Mouse (Mus musculus) urinary bladder, postnatal 10 days (tissue): ENCODE data around the gene Olfr1183.
"Not testable (repeated sequence)": the region's sequence is repeated elsewhere in the genome, so short reads cannot be mapped to it uniquely, and the experiment has no call there.

Experiments
- DNase-seq: peaks from one replicate; pipeline ENCODE4 v3.0.0; 2022; ENCODE audit warnings: low spot score

Olfr1183 gene

GRCm38 (mm10) chr2:88454567-88454966, at the start of gene Olfr1183:
TSS of gene Olfr1183 (plus strand) at chr2:88454867.
- not testable (repeated sequence) for DNase-seq

- DNase-seq = no peak
These were observed 48.3 kb upstream of the Olfr1183 start, which contains the start of gene Olfr1179 for GRCm38 (mm10) chr2:88406353-88406752. TSS of gene Olfr1179 (minus strand) at chr2:88406453.

- DNase-seq = no peak
These were observed 35.6 kb upstream of the Olfr1183 start, which contains the start of gene Olfr1180 for GRCm38 (mm10) chr2:88419051-88419450. TSS of gene Olfr1180 (minus strand) at chr2:88419151.

- no peak for DNase-seq
These were observed 28.6 kb upstream of the Olfr1183 start, which contains the start of gene Olfr1181 for GRCm38 (mm10) chr2:88426071-88426470. TSS of gene Olfr1181 (minus strand) at chr2:88426171.

- DNase-seq = no peak
These were observed 5.6 kb upstream of the Olfr1183 start, which contains the start of gene Gm13757 for GRCm38 (mm10) chr2:88449031-88449430. TSS of gene Gm13757 (minus strand) at chr2:88449131.

- DNase-seq = no peak
These were observed 28.6 kb downstream of the Olfr1183 start, which contains the start of gene Olfr1184 for GRCm38 (mm10) chr2:88483298-88483697. TSS of gene Olfr1184 (plus strand) at chr2:88483598.

GRCm38 (mm10) chr2:88493020-88493419, 38.4 kb downstream of the Olfr1183 start, which contains the start of gene Olfr1185-ps1:
TSS of gene Olfr1185-ps1 (plus strand) at chr2:88493320.
- no peak for DNase-seq

GRCm38 (mm10) chr2:88518251-88518650, 63.6 kb downstream of the Olfr1183 start, which contains the start of gene Olfr1186:
TSS of gene Olfr1186 (plus strand) at chr2:88518551.
- DNase-seq = no peak
